Mouse (Mus musculus): ENCODE data around the gene Tyw5.

GRCm38 (mm10) chr1:57440771-57441170 is 33.9 kb upstream of the Tyw5 start:
- TF ChIP-seq NELFE (IDR thresholded peaks at IDR 0.05; ENCODE audit: low read depth, low read length) (no peak), CTCF (conservative IDR thresholded peaks at IDR 0.05 in 1 of 2, IDR thresholded peaks at IDR 0.05 in 1 of 2; ENCODE audit: low read depth in 2 of 2, low read length in 2 of 2) (no peak), ZC3H11A (IDR thresholded peaks at IDR 0.05; ENCODE audit: low read depth, low read length) (no peak), POLR2A (IDR thresholded peaks at IDR 0.05; ENCODE audit: low read depth, low read length) (no peak), E2F4 (IDR thresholded peaks at IDR 0.05; ENCODE audit: insufficient replicate concordance, low read depth, low read length) (no peak), USF1 (IDR thresholded peaks at IDR 0.05; ENCODE audit: low read depth, low read length) (no peak), CHD1 (IDR thresholded peaks at IDR 0.05; ENCODE audit: low read depth, low read length) (no peak), EP300 (IDR thresholded peaks at IDR 0.05; ENCODE audit: low read length) (no peak), USF2 (conservative IDR thresholded peaks at IDR 0.05; ENCODE audit: low read depth, low read length) (no peak), JUND (conservative IDR thresholded peaks at IDR 0.05; ENCODE audit: low read depth, low read length) (no peak), POLR2AphosphoS2 (IDR thresholded peaks at IDR 0.05; ENCODE audit: low read depth, low read length) (no peak), MEF2A (IDR thresholded peaks at IDR 0.05; ENCODE audit: borderline replicate concordance, low read depth, low read length) (no peak)
